Mouse (Mus musculus) midbrain, postnatal 0 days (tissue): Measurements from ENCODE around the gene Igfals. TPM values are rescaled to one million over a fixed set of nuclear protein-coding genes. Genes with fewer than 3 reads are reported as not detected.

Source experiments
- ATAC-seq: fragments of 200-750 bp; cut with Nextera tagmentation; 2 replicates; pipeline ENCODE4 v1.8.0; 2017; ENCODE audit warnings: moderate number of reproducible peaks, mild to moderate bottlenecking, moderate TSS enrichment, moderate library complexity; ENCODE audit not compliant: low FRiP score
- DNase-seq: peaks from one replicate; pipeline ENCODE4 v3.0.0-alpha.2; 2015; ENCODE audit warnings: low spot score
- H3K27ac ChIP-seq: fragments of 300-500 bp; sonication (generic); 2 replicates; pipeline ENCODE4 v1.5.1; 2014; ENCODE audit warnings: low read depth, mild to moderate bottlenecking, low read length, mixed read lengths
- H3K27me3 ChIP-seq: fragments of 300-500 bp; sonication (generic); 2 replicates; pipeline ENCODE4 v1.6.1; 2014; ENCODE audit warnings: low read length, control low read depth, mixed read lengths; ENCODE audit not compliant: insufficient read depth
- H3K36me3 ChIP-seq: fragments of 300-500 bp; sonication (generic); 2 replicates; pipeline ENCODE4 v1.6.1; 2014; ENCODE audit warnings: low read length, control low read depth, mixed read lengths; ENCODE audit not compliant: insufficient read depth
- H3K4me1 ChIP-seq: fragments of 300-500 bp; sonication (generic); 2 replicates; pipeline ENCODE4 v1.6.1; 2014; ENCODE audit warnings: mild to moderate bottlenecking, control low read depth, antibody characterized with exemption, low read length, mixed read lengths; ENCODE audit not compliant: insufficient read depth
- H3K4me2 ChIP-seq: fragments of 300-500 bp; sonication (generic); 2 replicates; pipeline ENCODE4 v1.6.1; 2014; ENCODE audit warnings: low read depth, mild to moderate bottlenecking, low read length, mixed read lengths; ENCODE audit not compliant: poor library complexity, severe bottlenecking
- H3K4me3 ChIP-seq: fragments of 300-500 bp; sonication (generic); 2 replicates; pipeline ENCODE4 v1.5.1; 2014; ENCODE audit warnings: low read depth, mild to moderate bottlenecking, low read length, moderate library complexity
- H3K9ac ChIP-seq: fragments of 300-500 bp; sonication (generic); replicated peaks from 2 replicates; pipeline ENCODE4 v1.6.1; 2014; ENCODE audit warnings: mild to moderate bottlenecking, low read length, moderate library complexity, mixed read lengths; ENCODE audit not compliant: poor library complexity, severe bottlenecking
- H3K9me3 ChIP-seq: fragments of 300-500 bp; sonication (generic); 2 replicates; pipeline ENCODE4 v1.6.1; 2016; ENCODE audit warnings: low read length, control low read depth
- CTCF ChIP-seq: IDR thresholded peaks from 2 replicates; pipeline ENCODE4 v1.5.1; 2016; ENCODE audit warnings: antibody characterized with exemption, mild to moderate bottlenecking
- WGBS: fragments of 180-500 bp; shearing (Covaris S2); extraction: QIAGEN DNeasy Blood & Tissue Kit; methylation state at CpG from one replicate; pipeline ENCODE4 v1.1.7; 2014; 5-methylcytosine and 5-hydroxymethylcytosine counted together
- polyA plus RNA-seq: library from polyadenylated mRNA; unstranded; fragments of >200 nt; fragmentation: Nextera tagmentation; extraction: Ambion mirVana; gene quantifications from 2 replicates; pipeline ENCODE4 v1.2.1, GENCODE M21; 2015
- total RNA-seq: library from RNA; depleted of rRNA; stranded (reverse); fragments of >200 nt; gene quantifications from 2 replicates; pipeline ENCODE4 v1.2.3, GENCODE M21; 2014

Igfals gene
- total and polyA plus RNA-seq, 2 experiments from 2014 or later, result 0.31 TPM; not detected in 1

GRCm38 (mm10) chr17:24849733-24850064, 16.1 kb upstream of the Igfals start:
- peak overlapping the region; percentile 95 for H3K4me2 ChIP-seq
- peak overlapping the region; percentile 84 for H3K4me3 ChIP-seq
- peak overlapping the region; percentile 93 for H3K27ac ChIP-seq
- H3K27me3 ChIP-seq, result no peaks in the 10 kb centered on the region
- H3K9ac ChIP-seq, result peak overlapping the region; percentile 80
- ATAC-seq, result no peak
- H3K4me1 ChIP-seq, result peaks cover 6% of the 10 kb centered on the region; the same call in 1 of the 2 replicates
- H3K36me3 ChIP-seq, result peaks cover 8% of the 10 kb centered on the region; the same call in 1 of the 2 replicates
- H3K9me3 ChIP-seq, result no peaks in the 10 kb centered on the region
- 0% methylated on average over 21 of the region's 21 CpGs for WGBS
- TF ChIP-seq CTCF, result peak; percentile 67
- no peak for DNase-seq

- peak; percentile 20; the same call in 1 of the 2 replicates for TF ChIP-seq CTCF
- Histone ChIP-seq H3K9me3 (no peaks in the 10 kb centered on the region), H3K4me3 (peak within 1 kb of the TSS; percentile 84), H3K36me3 (peaks cover 8% of the 10 kb centered on the region; the same call in 1 of the 2 replicates), H3K4me2 (peak within 1 kb of the TSS; percentile 95), H3K27ac (peak within 1 kb of the TSS; percentile 93), H3K4me1 (peaks cover 6% of the 10 kb centered on the region; the same call in 1 of the 2 replicates), H3K27me3 (no peaks in the 10 kb centered on the region), H3K9ac (peak within 1 kb of the TSS; percentile 80)
- ATAC-seq, result peak; percentile 100
- WGBS, result under 1% methylated on average over 58 of the region's 58 CpGs
- DNase-seq, result peak; percentile 99
Measured at GRCm38 (mm10) chr17:24850065-24850772, 15.6 kb upstream of the Igfals start, which contains the start of gene Fahd1. Fahd1 (minus strand) TSS chr17:24850364.

- Histone ChIP-seq H3K4me3 (peak overlapping the region; percentile 84), H3K36me3 (peaks cover 13% of the 10 kb centered on the region; the same call in 1 of the 2 replicates), H3K9me3 (no peaks in the 10 kb centered on the region), H3K4me1 (peaks cover 6% of the 10 kb centered on the region; the same call in 1 of the 2 replicates), H3K27me3 (no peaks in the 10 kb centered on the region), H3K27ac (peak overlapping the region; percentile 93), H3K4me2 (peak overlapping the region; percentile 83), H3K9ac (peak overlapping the region; percentile 74)
- ATAC-seq (no peak), DNase-seq (no peak)
- no peak for TF ChIP-seq CTCF
- 0% methylated on average over 20 of the region's 20 CpGs for WGBS
Measured at GRCm38 (mm10) chr17:24850773-24851127, 15.0 kb upstream of the Igfals start.

- no peaks in the 10 kb centered on the region for H3K27me3 ChIP-seq
- H3K4me3 ChIP-seq, result peak overlapping the region; percentile 84
- ATAC-seq, result no peak
- H3K9ac ChIP-seq, result peak overlapping the region; percentile 74; the same call in 1 of the 2 replicates
- peaks cover 6% of the 10 kb centered on the region; the same call in 1 of the 2 replicates for H3K4me1 ChIP-seq
- TF ChIP-seq CTCF, result no peak
- no peaks in the 10 kb centered on the region for H3K9me3 ChIP-seq
- 77% methylated on average over 10 of the region's 10 CpGs for WGBS
- no peak overlapping the region for H3K27ac ChIP-seq
- DNase-seq, result no peak
- H3K36me3 ChIP-seq, result peaks cover 18% of the 10 kb centered on the region
- H3K4me2 ChIP-seq, result peak overlapping the region; percentile 83
Measured at GRCm38 (mm10) chr17:24851381-24852125, 14.2 kb upstream of the Igfals start.

- Histone ChIP-seq H3K4me2 (no peak overlapping the region), H3K4me1 (peaks cover 6% of the 10 kb centered on the region; the same call in 1 of the 2 replicates), H3K36me3 (peaks cover 35% of the 10 kb centered on the region), H3K9ac (no peak overlapping the region), H3K27me3 (no peaks in the 10 kb centered on the region), H3K9me3 (no peaks in the 10 kb centered on the region), H3K27ac (no peak overlapping the region), H3K4me3 (no peak overlapping the region)
- ATAC-seq (no peak), DNase-seq (no peak)
- WGBS, result 91% methylated on average over 3 of the region's 3 CpGs
- no peak for TF ChIP-seq CTCF
Measured at GRCm38 (mm10) chr17:24855838-24856464, 9.8 kb upstream of the Igfals start.
